Mouse (Mus musculus) spleen, adult 2 months (tissue): Measurements from ENCODE around the gene Aqp2. TPM values are rescaled to one million over a fixed set of nuclear protein-coding genes. Genes with fewer than 3 reads are reported as not detected.

Source experiments
- DNase-seq, 2 experiments: peaks; one replicate each; pipeline versions ENCODE4 v3.0.0 to v3.0.0-alpha.2; 2012 to 2021; ENCODE audit warnings: low spot score in 2 of 2, low read depth in 1 of 2
- H3K27ac ChIP-seq: fragments of 200-500 bp; 2 replicates; pipeline ENCODE4 v1.5.1; 2012; ENCODE audit warnings: low read length, inconsistent platforms; ENCODE audit not compliant: insufficient read depth
- H3K27me3 ChIP-seq: fragments of 200-500 bp; 2 replicates; pipeline ENCODE4 v1.6.1; 2012; ENCODE audit warnings: mild to moderate bottlenecking, moderate library complexity, low read length, inconsistent platforms; ENCODE audit not compliant: control insufficient read depth, insufficient read depth
- H3K36me3 ChIP-seq: fragments of 200-500 bp; 2 replicates; pipeline ENCODE4 v1.6.1; 2012; ENCODE audit warnings: mild to moderate bottlenecking, low read length, inconsistent platforms; ENCODE audit not compliant: control insufficient read depth, insufficient read depth
- H3K4me1 ChIP-seq: fragments of 200-500 bp; 2 replicates; pipeline ENCODE4 v1.6.1; 2011; ENCODE audit warnings: inconsistent platforms; ENCODE audit not compliant: control insufficient read depth, insufficient read depth, insufficient read length
- H3K4me3 ChIP-seq: fragments of 200-500 bp; 2 replicates; pipeline ENCODE4 v1.5.1; 2011; ENCODE audit warnings: mild to moderate bottlenecking, inconsistent platforms; ENCODE audit not compliant: insufficient read depth, insufficient read length; ENCODE audit errors: extremely low read depth
- CTCF ChIP-seq: fragments of 200-500 bp; IDR thresholded peaks from 2 replicates; pipeline ENCODE4 v1.5.1; 2011; ENCODE audit warnings: mild to moderate bottlenecking, inconsistent platforms; ENCODE audit not compliant: insufficient read depth, insufficient read length, insufficient replicate concordance; ENCODE audit errors: extremely low read depth
- POLR2A ChIP-seq: fragments of 200-500 bp; IDR thresholded peaks from 2 replicates; pipeline ENCODE4 v1.6.1; 2011; ENCODE audit warnings: low read depth, low read length, inconsistent platforms
- WGBS: fragments of 180-500 bp; shearing (Covaris S2); methylation state at CpG from one replicate; pipeline ENCODE4 v1.1.7; 2018; 5-methylcytosine and 5-hydroxymethylcytosine counted together
- polyA plus RNA-seq: library from polyadenylated mRNA; depleted of rRNA; stranded (reverse); fragments of >200 nt; gene quantifications from 2 replicates; pipeline ENCODE4 v1.2.3, GENCODE M21; 2012

Aqp2 gene
- polyA plus RNA-seq, 1 experiment: 0.05 TPM

DNA sequence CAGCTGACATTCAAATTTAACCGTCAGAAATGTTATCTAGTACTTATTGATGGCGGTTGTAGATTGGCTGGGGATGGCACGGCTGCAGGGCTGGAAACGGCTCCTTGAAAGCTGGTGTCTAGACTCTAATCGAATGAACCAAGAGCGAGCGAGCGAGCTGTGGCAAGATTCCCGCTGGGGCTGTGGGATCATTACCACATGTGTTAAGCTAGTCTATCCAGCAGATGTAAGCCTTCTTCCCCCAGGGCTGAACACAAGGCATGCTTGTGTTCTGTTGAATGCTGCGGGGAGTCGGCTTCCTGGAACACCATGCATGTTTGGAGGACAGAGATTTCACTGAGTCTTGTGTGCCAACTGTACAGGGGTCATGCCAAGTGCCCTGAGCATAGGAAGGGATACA lies 32.3 kb upstream of the Aqp2 start:
- TF ChIP-seq POLR2A: no peak
- no peak for TF ChIP-seq CTCF
- WGBS: 88% methylated on average over 11 of the region's 11 CpGs
- DNase-seq: no peak
- H3K36me3 ChIP-seq: no peaks in the 10 kb centered on the region
- H3K4me1 ChIP-seq: no peaks in the 10 kb centered on the region
- H3K27me3 ChIP-seq: no peaks in the 10 kb centered on the region; the same call in 1 of the 2 replicates
- no peak overlapping the region for H3K27ac ChIP-seq
- H3K4me3 ChIP-seq: no peak overlapping the region

DNA sequence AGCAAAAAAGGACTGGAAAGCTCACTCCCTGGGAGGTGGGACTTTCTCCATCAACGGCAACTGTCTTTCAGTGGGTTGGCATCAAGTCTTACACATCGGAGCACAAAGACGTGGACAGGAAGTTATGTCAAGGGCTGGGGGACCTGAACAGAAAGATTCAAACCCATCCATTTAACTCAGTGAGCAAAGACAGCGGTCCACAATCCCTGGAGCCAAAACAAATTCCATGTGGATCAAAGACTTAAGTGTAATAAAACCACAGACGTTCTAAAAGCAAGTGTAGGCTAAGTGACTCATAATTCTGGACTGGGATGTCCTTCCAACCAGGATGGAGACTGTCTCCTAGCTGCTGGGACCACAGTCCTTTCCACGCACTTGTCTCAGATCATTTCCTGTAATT lies 31.1 kb upstream of the Aqp2 start:
- no peaks in the 10 kb centered on the region; the same call in 1 of the 2 replicates for H3K27me3 ChIP-seq
- no peak for DNase-seq
- no peaks in the 10 kb centered on the region for H3K36me3 ChIP-seq
- no peak overlapping the region for H3K27ac ChIP-seq
- WGBS: 62% methylated on average over 6 of the region's 6 CpGs
- H3K4me3 ChIP-seq: no peak overlapping the region
- TF ChIP-seq POLR2A (no peak), CTCF (no peak)
- no peaks in the 10 kb centered on the region for H3K4me1 ChIP-seq

DNA sequence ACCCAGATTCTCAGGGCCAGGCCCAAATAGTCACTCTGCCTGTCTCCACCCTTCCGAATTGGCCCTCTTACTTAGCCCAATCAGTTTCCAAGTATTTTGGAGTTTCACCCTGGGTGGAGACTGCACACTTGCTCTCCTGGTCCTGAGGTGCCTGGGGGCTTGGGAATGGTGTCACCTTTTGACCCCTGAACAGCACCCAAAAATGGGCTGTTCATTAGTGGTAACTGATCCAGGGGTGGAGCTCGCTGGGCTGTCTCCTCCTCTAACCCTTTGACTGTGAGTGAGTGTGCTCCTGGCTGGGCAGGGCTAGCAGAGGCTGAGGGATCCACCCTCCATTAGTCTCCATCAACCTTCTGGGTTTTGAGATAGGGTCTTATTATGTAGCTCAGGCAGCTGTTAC lies 29.0 kb upstream of the Aqp2 start:
- no peaks in the 10 kb centered on the region for H3K36me3 ChIP-seq
- H3K27ac ChIP-seq: no peak overlapping the region
- WGBS: 65% methylated on average over 2 of the region's 2 CpGs
- H3K27me3 ChIP-seq: no peaks in the 10 kb centered on the region; the same call in 1 of the 2 replicates
- no peak overlapping the region for H3K4me3 ChIP-seq
- no peak for DNase-seq
- TF ChIP-seq CTCF (no peak), POLR2A (no peak)
- H3K4me1 ChIP-seq: no peaks in the 10 kb centered on the region

DNA sequence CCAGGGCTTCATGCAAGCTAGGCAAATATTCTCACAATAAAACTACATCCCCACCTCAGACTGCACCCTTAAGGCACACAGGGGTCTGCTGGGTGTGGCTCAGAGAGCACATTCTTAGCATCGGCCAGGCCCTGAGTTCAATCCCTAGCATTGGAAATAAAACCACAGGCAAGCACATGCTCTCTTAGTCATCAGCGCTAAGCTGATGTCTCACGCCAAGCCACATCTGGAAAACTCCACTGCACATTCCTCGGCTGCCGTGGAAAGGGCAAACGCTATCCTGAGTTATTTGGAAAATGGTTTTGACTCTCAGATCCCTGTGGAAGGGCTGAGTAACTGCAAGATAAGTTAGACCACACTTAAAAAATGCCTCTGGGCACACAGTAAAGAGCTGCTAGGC lies 25.1 kb upstream of the Aqp2 start:
- Histone ChIP-seq H3K4me3 (no peak overlapping the region), H3K27me3 (no peaks in the 10 kb centered on the region), H3K4me1 (no peaks in the 10 kb centered on the region), H3K36me3 (no peaks in the 10 kb centered on the region), H3K27ac (no peak overlapping the region)
- DNase-seq: no peak
- WGBS: 81% methylated on average over 6 of the region's 6 CpGs
- TF ChIP-seq CTCF: no peak
- TF ChIP-seq POLR2A: no peak

DNA sequence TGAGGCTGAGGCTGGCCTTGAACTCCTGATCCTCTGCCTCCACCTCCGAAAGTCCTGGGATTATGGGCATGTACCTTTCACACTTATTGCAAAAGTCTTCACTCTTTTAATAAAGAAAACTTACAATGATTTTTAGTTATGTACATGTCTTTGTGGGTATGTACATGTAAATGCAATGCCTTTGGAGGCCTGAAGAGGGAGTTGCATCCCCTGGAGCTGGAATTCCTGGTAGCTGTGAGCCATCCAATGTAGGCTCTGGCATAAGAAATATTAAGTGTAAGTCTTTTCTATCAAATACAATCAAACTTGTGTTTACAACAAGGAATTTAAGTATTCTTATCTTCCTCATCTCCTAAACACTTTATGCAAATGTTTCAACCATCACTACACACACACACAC lies 19.9 kb upstream of the Aqp2 start:
- Histone ChIP-seq H3K27ac (no peak overlapping the region), H3K27me3 (no peaks in the 10 kb centered on the region), H3K36me3 (no peaks in the 10 kb centered on the region), H3K4me1 (no peaks in the 10 kb centered on the region), H3K4me3 (no peak overlapping the region)
- 86% methylated on average over 1 of the region's 1 CpGs for WGBS
- no peak for DNase-seq
- no peak for TF ChIP-seq POLR2A

DNA sequence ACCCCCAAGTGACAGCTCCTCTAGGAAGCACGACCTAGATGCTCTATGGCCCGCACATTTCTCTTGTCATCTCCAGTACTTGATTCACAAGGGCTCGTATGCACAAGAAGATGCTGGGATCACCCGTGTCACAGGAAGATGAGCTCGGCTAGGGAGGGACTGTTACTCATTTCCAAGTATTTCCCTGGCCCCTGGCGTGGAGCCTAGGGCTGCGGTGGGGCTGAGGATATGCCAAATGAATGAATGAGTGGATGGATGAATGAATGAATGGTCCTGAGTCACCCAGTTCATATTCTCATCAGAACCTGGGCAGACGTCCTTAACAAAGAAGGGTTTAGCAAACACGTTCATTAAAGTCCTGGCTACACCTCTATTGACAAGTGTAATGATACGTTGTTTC lies 18.6 kb upstream of the Aqp2 start:
- WGBS: 81% methylated on average over 10 of the region's 10 CpGs
- H3K36me3 ChIP-seq: no peaks in the 10 kb centered on the region
- H3K4me3 ChIP-seq: no peak overlapping the region
- no peak overlapping the region for H3K27ac ChIP-seq
- TF ChIP-seq POLR2A (no peak), CTCF (no peak)
- H3K27me3 ChIP-seq: no peaks in the 10 kb centered on the region
- DNase-seq: no peak
- no peaks in the 10 kb centered on the region for H3K4me1 ChIP-seq

DNA sequence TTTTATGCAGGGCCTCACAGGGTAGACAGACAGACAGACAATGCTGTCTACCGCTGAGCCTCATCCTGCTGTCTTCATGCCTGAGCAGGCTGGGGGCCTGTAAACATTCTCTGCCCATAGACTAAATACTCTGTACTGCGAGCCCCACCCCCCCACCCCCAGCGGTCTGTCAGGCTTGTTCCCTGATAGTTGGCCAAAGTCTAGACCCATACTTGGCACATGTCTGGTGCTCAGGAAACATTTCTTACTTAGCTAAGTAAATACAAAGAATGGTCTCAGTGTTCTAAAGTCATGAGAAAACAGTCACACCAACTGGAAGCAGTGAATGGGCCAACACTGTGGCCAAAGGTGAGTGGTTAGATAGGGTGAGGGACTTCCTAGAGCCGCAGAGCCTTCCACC lies 11.5 kb upstream of the Aqp2 start:
- Histone ChIP-seq H3K4me3 (no peak overlapping the region), H3K4me1 (no peaks in the 10 kb centered on the region), H3K27ac (no peak overlapping the region), H3K27me3 (no peaks in the 10 kb centered on the region), H3K36me3 (no peaks in the 10 kb centered on the region)
- TF ChIP-seq POLR2A (no peak), CTCF (no peak)
- 83% methylated on average over 4 of the region's 4 CpGs for WGBS
- DNase-seq: no peak
